Mouse (Mus musculus): ENCODE measurements around the gene Kirrel3.

Gene Kirrel3

GRCm38 (mm10) chr9:34825402-34826008 is 339.8 kb downstream of the Kirrel3 start:
- DNase-seq (ENCODE audit: low spot score): no peak

GRCm38 (mm10) chr9:34830696-34831095 is 345.0 kb downstream of the Kirrel3 start:
- DNase-seq (ENCODE audit: low spot score): no peak

DNA sequence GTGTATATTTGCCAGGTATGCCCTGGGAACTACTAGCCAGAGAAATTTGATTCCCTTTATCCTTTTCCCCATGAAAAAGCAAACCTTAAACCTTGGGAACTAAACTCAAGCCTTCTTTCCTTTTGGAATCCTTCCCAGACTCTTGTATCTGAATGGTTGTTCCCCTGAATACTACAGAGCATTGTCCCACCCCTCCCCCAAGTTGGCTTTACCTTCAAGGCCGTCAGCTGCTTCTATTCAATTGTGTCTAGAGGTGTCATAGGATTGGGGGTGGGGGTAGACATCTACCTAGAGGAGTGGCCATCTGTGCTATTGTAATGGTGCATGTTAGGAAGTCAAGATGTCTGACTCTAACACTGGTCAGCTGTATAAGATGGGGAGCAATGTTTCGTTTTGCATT is 351.1 kb downstream of the Kirrel3 start:
- DNase-seq (ENCODE audit: low spot score): no peak

- DNase-seq (ENCODE audit: low spot score): no peak
These were observed 352.2 kb downstream of the Kirrel3 start for GRCm38 (mm10) chr9:34837700-34838462.

DNA sequence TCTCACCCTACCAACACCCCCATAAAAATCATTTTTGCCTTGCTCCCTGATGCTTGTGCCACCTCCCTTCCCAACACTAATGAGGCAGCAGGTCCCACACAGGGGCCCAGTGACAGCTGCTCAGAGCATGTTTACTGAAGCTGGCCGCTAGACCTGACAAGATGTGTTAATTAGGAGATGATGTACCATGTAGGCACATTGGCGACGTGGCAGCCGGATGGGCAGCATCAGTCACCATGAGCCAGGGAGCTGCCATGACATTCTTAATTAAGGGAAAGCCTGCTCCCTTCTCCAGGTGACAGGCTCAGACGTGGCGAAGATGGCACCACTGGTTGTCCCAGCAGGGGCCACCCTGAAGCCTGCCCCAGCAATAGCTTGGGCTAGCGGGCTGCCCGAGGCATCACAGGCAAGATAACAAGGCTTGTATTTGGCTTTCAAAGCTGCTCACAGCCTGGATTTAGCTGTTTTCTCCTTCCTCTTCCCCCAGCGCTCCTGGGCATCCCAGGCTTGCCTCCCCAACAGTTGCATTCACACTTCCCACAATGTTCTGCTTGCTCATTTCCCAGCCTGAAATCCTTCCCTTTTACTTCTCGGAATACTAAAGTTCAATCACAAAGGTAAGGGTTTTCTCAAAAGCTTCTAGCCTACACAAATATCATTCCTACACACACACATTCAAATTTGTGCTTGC is 357.7 kb downstream of the Kirrel3 start:
- DNase-seq (ENCODE audit: low spot score): no peak

DNA sequence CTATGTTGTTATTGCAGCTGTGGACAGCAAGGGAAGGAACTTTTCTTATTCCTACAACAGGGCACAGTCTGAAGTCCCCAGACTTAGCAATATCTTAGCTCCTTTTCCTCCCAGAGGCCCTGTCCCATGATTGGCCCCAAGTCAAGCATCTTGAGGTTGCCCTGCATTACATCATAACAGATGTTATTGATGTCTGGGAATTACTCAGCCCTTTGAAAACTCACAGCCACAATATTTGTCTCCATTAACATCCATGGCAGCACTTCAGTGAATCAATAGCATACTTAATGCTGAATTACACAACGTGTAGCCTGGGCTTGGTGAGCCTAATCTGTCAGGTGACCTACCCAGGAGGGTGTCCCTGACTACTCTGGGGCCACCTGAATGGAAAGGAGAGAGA is 360.7 kb downstream of the Kirrel3 start:
- peak; percentile 34 for DNase-seq (ENCODE audit: low spot score)

DNA sequence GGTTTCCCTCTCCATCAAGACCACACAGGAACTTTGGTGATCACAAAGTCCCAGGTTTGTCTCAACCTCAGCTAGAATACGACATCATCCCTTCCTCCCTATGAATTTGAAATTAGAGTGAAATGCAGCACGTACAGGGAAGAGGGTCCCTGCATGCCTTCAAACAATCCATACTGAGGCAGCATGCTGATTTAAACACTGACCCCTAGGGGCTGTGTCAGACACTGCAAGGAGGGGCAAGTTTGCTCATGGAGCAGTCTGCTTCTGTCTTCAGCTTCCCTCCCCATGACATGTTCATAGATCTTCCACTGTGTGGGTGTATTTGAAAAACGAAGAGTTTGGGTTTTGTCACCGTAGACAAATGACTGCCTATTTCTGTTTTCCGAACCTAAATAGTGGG is 362.0 kb downstream of the Kirrel3 start:
- peak; percentile 10 for DNase-seq (ENCODE audit: low spot score)

- DNase-seq (ENCODE audit: low spot score): no peak
These were observed 365.4 kb downstream of the Kirrel3 start for GRCm38 (mm10) chr9:34851136-34851535.

DNA sequence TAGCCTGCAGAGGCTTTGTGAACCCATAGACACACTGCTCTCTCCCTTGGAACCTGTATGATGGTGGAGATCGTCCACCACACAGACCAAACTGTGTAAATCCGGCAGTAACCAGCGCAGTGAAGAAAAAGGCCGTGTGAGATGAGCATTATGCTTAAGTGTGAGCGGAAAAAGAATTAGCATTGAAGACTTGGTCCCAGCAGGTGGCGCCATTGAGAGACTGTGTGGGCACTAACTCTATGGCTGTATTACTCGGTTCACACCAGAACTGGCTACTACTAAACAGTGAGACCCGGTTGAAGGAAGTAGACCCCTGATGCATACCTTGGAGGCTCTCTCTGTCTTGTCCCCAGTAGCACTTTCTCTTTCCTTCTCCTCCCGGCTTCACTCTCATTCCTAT is 371.9 kb downstream of the Kirrel3 start:
- DNase-seq (ENCODE audit: low spot score): no peak

DNA sequence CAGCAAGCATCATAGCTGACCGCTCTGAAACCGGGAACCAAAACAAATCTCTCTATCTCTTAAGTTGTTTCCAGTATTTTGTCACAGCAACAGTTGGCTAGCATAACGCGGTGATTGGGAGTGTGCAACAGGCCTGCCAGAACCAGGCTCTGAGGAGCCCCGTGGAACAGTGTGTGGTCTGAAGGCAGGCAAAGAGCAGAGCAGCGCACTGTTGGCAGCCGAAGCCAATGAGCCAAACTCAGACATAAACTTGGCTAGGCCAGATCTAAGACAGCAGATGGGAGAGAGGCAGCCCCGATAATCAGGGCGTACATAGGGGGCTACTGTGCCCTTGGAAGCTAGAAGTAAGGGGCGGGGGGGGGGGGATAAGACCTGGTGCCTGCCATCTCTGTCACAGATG is 372.4 kb downstream of the Kirrel3 start:
- no peak for DNase-seq (ENCODE audit: low spot score)

- DNase-seq (ENCODE audit: low spot score): no peak
These were observed 375.2 kb downstream of the Kirrel3 start for GRCm38 (mm10) chr9:34860934-34861333.

- peak; percentile 9 for DNase-seq (ENCODE audit: low spot score)
These were observed 376.1 kb downstream of the Kirrel3 start for GRCm38 (mm10) chr9:34861775-34862174.

GRCm38 (mm10) chr9:34865606-34866005 is 379.9 kb downstream of the Kirrel3 start:
- DNase-seq (ENCODE audit: low spot score): no peak

DNA sequence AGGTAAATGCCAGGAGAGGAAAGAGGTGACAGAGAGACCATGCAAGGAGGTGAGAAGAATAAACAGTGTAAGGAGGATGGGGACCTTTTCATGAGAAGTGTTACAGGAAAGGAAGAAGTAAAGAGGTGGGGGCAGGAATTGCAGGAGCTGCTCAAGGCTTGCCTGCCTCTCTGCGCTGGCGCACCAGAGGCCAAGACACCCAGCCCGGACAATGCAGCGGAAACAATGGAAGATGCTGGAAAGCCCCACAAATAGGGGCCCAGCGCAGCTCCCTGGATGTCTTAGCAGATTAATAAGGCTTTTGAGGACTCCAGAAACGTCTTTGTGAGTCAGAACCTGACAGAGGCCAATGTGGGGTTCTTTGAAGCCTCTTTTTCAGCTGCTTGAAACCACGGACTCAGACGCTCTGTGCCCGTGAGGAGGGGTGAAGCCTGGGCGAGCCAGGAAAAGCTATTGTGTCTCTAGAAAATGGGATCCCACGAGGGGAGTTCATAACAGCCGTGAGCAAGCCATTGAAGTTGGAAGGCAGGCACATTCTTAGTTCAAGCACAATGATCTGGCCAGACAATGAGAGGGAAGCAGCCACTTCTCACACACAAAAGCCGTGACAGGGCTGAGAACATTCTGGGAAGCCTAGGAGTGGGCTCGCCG is 385.7 kb downstream of the Kirrel3 start:
- no peak for DNase-seq (ENCODE audit: low spot score)

- no peak for DNase-seq (ENCODE audit: low spot score)
These were observed 389.5 kb downstream of the Kirrel3 start for GRCm38 (mm10) chr9:34875238-34875637.

DNA sequence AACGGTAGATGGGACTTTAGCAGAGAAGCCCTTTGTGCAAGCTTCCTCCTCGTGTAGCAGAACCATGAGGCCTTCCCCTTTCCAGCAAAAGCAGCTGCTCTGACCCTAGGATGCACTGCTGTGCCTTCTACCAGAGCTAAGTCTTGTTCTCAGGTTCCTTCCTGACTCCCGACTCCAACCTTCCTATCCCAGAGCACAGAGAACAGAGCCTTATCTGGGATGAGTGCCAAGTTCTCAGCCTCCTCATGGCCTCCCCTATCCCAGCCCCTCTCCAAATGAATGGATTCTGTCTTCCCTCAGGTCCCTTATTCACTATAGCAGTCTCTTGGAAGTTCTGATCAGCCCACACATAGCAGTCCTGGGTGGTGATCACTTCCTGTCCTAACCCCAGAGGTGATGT is 391.5 kb downstream of the Kirrel3 start:
- no peak for DNase-seq (ENCODE audit: low spot score)

- DNase-seq (ENCODE audit: low spot score): no peak
These were observed 392.1 kb downstream of the Kirrel3 start for GRCm38 (mm10) chr9:34877799-34878198.

GRCm38 (mm10) chr9:34881750-34882149 is 396.1 kb downstream of the Kirrel3 start:
- no peak for DNase-seq (ENCODE audit: low spot score)

DNA sequence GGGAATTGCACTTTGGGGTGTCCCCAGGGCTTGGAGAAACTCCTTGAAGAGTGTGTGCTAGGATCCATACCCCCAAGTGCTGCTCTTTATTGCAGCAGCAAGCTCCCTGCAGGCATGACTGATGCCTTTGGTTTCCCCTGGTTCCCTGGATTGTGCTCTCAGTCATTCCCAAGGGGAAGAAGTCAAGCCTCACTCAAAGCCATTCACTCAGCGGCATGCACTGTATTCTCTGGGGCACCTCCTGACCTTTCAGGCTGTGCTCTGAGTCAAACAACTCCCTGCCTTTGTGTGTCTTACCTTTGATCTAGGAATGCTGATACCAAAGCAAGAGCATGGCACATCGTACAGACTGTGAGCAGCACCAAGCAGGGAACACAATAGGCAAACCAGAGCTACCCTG is 396.5 kb downstream of the Kirrel3 start:
- no peak for DNase-seq (ENCODE audit: low spot score)

DNA sequence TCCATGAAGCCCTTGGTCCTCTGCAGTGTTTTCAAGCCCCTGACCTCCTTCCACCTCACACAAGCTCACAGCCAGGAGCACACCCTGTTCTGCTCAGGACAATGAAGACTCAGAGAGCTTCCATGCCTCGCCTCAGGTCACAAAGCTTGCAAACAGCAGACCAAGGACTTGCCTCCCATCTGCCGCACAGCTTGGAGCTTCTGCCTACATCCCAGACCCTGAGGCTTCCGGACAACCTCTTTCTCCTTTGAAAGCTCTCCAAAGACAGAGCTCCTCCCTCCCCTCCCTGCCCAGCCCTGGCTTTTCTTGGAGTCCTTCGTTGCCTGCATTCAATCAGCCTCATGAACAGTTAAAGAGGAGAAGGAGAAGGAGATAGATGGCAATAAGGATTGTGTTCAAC is 397.4 kb downstream of the Kirrel3 start:
- no peak for DNase-seq (ENCODE audit: low spot score)

- no peak for DNase-seq (ENCODE audit: low spot score)
These were observed 398.6 kb downstream of the Kirrel3 start for GRCm38 (mm10) chr9:34884325-34884724.

DNA sequence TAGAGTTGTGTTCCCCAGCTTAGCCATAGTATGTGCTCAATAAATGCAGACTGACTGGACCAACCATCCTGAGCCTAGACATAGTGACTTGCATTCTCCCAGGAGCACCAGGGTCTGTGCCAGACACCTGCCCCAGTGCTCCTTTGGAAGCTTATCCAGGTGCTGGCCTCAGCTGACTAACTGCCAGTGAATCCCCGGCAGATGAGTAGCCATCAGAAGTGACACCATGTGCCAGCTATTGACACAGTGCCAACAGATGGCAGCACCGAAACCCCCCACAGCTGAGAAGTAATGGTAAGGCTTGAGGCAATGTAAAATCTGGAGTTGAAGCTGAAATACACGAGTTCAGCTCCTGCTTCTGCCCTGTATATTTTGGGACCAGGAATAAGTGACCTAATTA is 399.2 kb downstream of the Kirrel3 start:
- DNase-seq (ENCODE audit: low spot score): no peak

DNA sequence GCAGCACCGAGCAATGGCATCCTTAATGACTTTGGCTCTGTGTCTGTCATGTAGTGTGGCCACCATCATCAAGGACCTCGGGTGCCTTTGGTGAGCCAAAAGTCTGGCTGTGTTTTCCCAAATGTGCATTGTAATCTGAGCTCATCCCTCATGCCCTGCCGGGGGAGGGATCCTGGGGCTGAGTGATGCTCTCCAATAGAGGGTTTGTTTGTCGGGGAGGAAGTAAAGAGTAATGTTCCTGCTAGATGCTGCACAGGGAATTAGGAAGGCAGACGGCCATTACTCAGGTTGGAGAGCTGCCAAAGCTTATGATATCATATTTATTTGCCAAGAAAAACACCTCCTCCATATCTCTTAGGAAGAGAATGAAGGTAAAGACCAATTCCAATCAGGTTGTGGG is 401.1 kb downstream of the Kirrel3 start:
- no peak for DNase-seq (ENCODE audit: low spot score)
